Mouse (Mus musculus) NIH3T3 (cell line): ENCODE data around the gene Entpd1.
"Not testable (repeated sequence)": the region's sequence is repeated elsewhere in the genome, so short reads cannot be mapped to it uniquely, and the experiment has no call there.

Experiments used
- DNase-seq: peaks from one replicate; pipeline ENCODE4 v3.0.0-alpha.2; 2012; ENCODE audit warnings: low read depth

Entpd1 gene

DNA sequence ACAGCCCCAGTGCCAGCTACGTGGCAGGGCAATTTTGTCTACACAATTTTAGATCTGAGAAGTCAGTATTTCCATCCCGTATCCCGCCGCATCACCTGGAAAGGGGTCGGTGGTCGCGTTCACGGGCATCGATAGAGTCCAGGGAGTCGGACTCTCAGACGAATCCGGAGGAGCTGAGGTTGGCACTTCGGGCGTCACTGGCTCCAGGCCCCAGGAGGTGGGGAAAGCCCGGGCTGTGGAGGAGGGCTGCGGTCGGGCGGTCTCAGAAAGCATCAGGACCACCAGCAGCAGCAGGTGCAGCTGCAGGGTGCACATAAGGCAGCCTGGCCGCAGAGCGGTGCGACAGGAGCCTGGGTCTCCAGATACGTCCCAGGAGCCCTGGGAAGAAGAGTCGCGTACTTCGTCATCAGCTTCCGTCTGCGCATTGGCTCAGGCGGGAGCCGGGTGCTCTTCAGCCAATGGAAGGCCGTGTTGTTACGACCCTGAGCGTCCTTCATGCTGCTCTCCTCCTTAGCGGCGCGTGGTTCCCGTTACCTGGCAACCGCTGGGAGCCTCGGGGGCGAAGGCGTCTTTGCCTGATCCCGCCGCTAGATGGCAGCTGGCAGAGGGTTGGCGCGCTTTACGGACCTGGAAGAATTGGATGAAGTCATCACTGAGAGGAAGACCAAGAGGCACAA lies at the start of gene Entpd1, which contains the start of gene Tctn3:
Gene Entpd1 (plus strand): TSS at position 537 of the 677 bp plus-strand sequence.
Gene Tctn3 (minus strand): TSS at position 404 of the 677 bp plus-strand sequence.
- DNase-seq = peak; percentile 99

DNA sequence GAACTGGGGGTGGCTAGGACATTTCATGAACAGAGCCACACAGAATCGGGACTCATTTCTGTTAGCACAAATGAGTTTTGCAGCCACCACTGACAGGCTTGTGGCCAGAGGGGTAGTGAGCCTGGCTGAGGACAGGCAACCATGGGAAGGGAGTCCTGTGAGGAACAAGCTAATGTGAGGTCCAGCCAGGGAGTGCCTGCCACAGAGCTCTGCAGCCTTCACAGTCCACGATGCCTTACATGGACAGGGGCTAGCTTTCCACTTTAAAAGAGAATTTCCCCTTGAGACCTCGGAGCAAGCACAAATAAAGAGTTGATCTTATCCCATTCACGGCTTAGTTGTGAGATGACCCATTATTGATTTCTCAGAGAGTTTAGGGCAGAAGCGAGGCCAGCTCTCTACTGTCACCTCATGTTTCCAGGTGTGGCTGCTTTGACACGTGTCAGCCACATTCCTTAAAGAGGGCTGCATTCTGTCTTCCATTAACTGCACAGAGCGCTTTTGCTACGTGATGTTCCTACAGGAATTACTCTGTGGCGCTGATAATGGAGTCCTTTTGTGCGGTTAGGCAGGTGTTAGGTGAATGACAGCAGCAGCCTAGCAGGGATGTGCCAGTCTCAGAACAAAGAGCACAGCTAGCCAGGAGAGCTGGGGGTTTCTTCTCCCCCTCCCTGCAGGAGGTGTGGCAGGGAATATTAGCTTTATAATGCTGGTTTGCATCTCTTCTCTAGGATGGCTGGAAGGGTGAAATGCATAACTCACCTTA lies 48.1 kb upstream of the Entpd1 start:
- DNase-seq = no peak

DNA sequence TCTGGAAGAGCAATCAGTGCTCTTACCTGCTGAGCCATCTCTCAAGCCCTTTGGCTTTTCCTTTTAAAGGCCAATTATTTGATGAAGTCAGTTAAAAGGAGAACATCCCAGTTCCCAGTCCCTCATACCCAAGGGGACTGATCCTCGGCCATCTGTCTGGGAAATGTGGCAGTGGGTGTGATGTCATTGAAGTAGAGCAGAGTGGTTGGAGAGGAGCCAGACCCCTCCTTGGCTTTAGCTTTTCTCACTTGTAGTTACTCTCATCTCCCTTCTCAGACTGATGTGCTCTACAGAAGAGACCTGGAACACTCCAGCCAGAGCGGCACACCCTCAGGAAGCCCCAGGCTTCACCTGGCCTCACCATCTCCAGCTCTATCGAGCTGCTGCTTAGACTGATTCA lies 44.5 kb upstream of the Entpd1 start:
- no peak for DNase-seq

DNA sequence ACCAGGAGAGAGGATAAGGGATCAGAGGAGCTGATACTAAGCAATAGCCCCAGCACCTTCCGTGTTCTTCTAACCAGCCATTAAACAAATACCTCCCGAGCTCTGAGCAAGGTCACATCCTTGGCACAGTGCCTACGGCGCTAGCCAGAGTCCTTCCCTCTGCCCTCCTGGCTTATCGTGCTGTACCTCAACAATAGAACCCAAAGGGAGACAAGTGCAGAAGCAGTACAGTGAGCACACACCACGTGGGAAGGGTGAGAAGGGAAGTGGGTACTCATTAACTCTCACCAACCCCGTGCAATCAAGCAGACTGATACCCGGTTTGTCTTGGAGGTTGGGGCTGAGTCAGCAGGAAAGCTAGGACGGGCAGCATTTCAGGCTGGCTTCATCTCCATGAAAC lies 41.4 kb upstream of the Entpd1 start:
- no peak for DNase-seq

DNA sequence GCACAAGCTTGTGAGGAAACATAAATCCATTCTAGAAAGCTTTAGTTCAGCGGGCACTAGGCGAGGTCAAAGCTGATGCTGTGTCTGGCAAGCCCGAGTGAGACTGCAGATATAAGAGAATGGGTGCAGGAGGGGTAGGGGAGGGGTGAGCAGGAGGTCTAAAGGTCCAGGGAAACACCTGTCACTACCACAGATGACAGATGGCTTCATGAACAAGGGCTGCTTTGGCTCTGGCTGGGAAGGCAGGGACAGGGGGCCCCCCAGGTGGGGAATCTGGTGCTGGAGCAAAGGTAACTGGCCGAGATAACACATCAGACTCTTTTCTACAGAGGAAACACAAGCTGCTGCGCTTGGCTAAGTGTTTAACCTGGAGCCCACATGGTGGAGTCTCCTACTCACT lies 36.7 kb upstream of the Entpd1 start:
- DNase-seq = no peak

DNA sequence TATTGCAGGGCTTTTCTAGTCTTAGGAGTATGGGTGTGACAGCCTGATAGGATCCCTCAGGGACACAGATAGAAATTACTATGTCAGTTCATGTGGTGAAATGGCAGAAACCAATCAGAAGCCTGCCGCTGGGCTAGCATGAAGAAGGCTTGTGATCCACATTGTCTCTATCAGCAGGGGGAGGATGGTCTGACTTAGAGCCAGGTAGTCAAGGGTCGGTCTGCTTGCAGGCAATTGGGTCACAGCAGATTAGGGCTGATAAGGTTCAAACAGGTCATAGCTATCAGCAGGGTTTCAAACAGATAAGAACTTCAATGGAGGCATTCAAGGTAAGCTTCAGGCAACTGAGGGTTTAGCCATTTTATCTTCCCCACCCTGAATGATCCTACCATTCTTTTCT lies 31.3 kb upstream of the Entpd1 start:
- DNase-seq = no peak

DNA sequence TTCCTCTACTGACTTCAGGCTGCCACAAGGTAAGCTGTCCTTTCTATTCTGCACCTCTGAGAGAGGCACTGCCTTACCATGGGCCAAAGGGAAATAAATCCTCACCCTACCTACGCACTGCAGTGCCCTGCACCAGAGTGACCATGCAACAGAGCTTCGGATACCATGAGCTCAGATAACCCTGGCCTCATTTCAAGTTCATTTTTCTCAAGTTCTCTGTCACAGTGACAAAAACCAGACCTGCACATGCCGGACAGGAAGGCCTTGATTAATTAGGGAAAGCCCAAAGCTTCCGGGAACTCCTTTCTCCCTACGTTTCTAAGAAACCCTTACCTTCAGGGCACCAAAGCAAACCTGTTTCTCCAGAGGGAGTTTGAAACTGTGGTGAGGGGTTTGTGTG lies 30.5 kb upstream of the Entpd1 start:
- no peak for DNase-seq

DNA sequence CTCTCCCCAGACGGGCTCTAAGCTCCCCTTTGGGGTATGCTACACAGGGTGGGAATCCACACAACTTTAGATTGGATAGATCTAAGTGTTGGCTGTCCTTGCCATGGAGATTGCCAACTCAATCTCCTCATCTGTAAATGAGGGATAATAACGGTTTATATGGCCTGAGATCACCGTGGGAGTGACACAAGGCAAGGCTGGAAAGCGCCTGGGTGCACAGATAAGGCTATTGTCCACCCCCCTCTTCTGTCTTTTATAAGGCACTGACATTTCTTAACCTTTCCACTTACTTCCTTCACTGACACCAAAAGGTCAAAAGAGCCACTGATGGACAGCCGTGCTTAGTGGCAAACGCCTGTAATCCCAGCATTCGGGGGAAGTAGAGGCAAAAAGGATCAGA lies 25.3 kb upstream of the Entpd1 start:
- no peak for DNase-seq

DNA sequence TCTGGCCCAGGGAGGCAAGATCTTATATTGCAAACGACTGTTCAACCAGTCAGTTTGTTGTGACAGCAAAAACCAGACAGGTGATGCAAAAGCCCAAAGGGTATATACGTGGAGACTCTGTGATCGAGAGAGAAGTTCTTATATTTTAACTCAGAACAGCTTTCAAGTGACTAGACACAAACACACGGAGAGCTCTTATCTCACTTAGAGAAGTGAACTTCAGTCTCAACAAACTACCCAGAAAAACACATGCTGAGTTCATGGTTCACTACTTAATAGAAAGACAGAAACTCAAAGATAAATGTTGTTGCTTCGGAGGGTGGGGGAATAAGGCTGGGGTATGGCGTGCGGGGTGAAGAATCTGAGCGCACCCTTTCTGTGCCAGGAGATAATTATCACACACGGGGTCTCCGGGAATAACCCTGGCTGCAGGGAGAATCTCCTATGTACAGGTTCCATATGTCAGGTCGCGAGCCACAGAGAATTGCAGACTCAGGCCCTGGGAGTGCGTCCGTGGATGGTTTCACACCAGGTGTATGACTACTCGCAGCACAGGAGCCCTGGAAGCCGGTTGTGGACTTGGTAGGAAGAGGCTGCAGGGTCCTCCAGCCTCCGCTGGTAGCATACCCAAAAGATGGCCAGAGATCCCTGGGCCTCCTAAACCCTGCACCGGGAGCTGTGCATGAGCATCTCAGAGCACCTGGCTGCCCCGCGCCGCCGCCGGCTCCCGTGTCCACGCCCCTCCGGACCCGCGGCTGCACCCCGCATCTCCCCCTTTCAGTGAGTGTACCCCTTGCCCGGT lies 24.5 kb upstream of the Entpd1 start:
- DNase-seq = peak; percentile 11

DNA sequence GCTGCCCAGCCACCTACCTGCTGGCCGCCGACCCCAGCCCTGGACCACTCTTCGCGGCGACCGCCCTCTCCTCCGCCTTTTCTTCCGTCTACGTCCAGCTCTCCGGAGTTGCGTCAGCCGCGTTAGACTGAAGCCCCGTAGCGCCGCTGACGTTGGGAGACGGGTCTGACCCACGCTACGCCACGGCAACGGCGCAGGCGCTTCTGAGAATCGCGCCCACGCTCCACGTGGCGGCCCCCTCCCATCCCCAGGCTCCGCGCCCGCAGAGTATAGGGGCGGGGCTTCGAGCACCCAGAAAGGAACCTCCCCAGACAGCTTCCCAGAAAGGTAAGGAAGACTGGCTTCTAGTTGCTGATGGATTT lies 23.9 kb upstream of the Entpd1 start, which contains the start of gene Aldh18a1:
Gene Aldh18a1 (minus strand): TSS at position 171 of the 362 bp plus-strand sequence.
- peak; percentile 99 for DNase-seq

DNA sequence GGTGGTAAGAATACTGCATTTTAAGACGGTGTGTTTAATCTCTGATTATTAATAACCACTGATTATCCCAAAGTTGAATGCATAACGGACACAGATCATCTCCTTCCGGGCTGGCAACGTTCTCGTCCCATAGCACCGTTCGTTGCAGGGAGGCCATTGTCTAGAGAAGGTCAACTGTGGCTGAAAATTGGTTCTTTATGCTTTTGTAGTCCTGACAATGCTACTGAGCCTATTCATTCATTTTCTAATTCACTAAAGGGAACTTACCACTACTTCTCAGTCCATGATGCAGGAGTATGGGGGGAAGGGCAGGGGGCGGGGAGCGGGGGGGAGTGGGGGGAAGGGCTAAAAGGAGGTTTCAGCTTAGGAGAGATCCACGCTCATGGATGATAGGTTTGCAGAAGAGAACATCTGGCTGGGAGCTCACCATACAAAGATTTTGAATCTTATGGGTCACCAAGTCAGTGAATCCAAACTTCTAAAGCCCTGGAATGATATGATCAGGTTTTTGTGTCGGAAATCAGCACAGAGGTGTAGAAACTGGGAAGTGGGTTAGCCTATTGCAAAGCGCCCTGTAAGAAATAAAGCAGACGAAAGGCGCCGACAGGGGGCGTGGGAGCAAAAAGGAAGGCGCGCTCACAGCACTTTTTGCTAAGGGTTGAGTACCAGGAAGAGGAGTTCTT lies 23.2 kb upstream of the Entpd1 start:
- peak; percentile 98 for DNase-seq

DNA sequence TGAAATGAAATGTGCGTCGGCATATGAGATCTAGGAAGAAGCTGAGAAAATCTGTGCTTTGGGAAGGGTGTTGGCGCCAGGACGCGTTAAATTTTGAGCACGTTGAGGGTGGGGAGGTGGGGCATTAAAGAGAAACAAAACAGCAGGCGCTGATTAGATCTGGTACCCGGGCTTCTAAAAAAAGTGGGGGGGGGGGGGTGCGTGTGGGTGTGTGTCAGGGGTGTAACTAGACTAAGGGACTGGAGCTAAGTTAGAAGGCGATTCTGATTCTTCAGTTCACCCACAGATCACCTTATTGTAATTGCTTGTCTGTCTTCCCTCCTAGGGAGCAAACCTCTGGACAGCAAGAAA lies 22.7 kb upstream of the Entpd1 start:
- no peak for DNase-seq

DNA sequence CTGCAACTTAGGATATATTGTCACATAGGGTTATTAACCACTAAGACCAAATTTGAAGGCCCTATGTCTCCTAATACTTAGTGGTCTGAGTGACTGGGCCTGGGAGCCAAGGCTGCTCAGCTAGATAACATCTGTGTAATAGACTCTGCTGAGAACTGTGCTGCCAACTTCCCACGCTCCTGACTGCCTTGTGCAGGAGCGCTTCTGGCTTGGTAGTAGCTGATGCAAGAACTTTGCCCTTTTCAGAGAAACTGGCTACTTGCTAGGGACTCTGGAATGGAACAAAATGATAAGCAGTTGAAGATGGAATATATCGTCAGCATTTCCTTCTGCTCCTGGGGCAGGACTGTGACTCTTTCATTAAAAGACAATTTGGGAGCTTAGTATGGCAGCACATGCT lies 16.9 kb upstream of the Entpd1 start:
- DNase-seq = no peak

DNA sequence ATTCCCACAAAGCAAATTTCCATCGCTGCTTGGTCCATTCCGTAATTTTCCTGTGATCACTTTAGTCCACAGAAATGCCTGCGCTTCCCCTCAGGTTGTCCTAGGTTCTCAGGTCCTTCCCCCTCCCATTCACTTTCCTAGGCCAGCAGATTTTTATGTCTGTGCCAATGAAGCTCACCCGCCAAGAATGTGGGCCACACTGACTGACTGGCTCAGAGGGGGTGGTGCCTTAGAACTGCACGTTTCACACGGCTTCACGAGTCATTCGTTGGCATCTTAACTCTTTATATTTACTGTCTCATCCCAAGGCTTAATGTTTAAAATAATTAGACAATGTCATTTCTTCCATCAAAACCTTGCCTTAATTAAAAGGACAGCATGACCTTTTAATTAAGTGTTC lies 16.3 kb upstream of the Entpd1 start:
- peak; percentile 73 for DNase-seq

DNA sequence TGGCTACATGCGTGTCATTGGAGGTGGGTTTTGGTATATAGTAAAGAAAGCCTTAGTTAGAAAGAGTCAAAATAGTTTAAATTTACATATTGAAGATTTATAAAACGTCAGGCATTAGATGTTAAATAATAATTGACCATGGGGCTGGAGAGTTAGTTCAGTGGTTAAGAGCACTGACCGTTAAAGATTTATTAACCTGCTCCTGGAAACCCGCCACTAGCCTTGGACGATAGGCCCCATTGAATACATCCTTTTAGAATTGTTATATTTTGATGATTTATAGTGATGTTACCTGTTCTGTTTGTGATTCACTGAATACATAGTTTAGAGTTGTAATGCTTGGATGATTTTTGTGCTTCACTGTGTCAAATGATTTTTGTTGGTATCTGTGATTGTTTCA lies 11.3 kb upstream of the Entpd1 start:
- DNase-seq = not testable (repeated sequence)

DNA sequence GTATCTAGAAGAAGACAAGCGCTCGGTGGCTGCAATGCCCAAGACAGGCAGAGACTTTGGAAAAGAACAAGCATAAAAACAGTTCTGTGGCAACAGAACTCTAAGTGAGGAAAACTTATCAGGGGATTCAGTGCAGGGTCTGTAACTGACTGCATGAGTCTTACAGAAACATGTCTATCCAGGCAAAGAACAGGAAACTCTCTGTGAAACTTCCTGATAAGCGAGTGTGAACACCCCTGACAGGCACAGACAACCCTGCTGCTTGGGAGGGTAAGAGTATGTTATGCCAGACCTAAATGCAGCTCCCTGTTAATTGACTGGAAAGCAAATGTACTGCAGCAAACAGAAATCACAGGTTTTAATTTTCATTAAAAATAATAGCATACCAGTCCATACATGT lies 10.3 kb upstream of the Entpd1 start:
- DNase-seq = no peak

DNA sequence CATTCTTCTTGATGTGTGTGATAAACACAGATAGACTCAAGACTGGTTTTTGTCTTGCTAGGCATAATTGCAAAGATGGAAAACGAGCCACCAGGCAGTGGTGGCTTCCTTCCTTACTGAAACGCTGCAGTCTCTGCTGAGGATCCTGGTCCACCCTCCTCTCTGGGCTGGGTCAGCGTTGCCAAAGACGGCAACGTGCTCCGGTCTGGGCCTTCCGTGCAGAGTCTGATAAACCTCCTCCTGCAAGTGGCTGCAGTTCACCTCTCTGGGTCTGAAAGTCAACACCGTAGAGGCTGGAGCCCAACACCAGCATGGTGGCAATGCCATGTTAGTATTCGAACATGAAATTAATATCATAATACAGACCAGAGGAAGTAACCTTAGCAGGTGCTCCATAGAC lies 7.0 kb upstream of the Entpd1 start:
- no peak for DNase-seq

DNA sequence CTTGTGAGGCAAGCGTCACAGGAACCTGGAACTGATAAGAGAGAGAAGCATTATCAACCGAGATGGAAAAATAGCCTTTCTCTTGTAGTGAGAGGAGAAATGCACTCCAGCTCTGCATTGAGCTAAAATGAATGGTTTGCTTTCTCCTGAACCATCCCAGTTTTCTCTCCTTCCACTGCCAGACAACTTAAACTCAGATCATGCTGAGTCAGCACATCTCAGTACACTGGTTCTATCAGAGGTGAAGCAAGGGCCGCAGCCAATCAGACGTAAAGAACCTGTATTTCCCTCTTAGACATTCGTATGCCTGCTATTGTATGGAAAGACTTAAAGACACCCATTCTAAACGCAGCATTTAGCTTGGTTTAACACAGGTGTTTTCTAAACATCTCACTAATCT lies 4.5 kb upstream of the Entpd1 start:
- DNase-seq = no peak

DNA sequence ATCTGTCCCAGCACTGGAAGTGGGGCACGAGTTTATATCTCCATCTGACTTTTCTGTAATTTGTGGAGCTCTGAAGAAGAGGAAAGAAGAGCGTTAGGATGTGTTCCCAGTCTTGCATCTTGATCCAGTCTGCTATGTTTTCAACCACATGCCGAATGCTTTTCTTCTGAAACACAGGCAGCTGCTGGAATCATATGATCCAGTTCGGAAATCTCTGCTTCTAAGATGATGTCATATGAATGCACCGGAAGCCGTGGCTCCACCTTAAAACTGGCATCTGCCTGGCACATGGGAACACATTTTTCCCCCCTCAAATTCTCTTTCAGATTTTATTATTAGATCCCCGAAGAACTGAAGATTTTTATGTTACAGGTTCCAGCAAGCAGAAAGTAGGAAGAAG lies 2.6 kb downstream of the Entpd1 start:
- DNase-seq = peak; percentile 60

DNA sequence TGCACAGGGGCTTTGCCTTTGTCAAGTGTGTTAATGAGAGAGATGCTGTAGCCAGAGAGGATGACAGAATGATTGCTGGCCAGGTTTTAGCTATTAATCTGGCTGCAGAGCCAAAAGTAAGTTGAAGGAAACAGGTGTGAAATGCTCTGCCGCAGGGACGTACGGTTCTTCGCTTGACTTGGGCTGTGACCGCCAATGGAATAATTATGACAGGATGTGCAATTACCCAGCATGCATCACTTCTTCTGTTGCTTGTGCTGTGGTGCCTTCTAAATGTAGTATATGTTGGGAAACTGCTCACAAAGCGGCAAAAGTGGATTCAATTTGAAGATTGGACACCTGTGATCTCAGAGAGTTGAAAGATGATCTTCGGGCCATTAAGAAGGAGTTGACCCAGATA lies 3.9 kb downstream of the Entpd1 start:
- no peak for DNase-seq

DNA sequence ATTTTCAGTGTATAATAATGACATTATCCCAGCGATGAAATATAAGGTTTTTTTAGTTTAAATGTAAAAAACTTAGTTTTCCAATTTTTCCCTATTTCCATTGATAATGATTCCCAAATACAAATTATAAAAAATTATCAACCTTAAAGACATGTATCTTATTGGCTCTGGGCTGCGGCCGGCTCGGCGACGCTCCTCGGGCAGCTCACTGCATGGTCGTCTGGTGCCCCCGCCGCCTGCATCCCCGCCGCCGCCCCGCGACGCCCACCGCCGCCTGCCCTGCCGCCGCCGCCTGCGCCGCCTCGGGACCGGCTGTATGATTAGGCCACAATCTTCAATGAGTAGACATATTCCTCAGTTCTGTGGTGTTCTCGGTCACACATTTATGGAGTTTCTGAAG lies 9.4 kb downstream of the Entpd1 start:
- DNase-seq = not testable (repeated sequence)

DNA sequence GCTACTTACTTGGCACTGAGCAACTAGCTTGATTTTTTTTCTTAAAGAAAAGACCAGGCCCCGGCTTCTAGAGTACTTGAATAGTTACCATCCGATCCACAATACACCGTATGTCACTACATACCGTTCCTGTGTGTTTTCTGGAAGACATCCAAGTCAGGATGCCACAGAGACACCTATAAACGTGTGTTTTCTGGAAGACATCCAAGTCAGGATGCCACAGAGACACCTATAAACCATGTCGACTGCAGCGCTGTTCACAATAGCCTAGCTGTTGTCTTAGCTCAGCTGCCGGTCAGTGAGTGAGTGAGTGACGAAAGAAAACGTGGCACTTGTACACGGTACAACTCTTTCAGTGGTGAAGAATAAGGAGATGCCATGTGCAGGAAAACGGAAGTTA lies 13.8 kb downstream of the Entpd1 start:
- DNase-seq = no peak
